In genomic region chr4:106330371-106330819, GRCm38 (mm10) we compare ENCODE assay signal across 15 mouse cellular contexts. TPM values are rescaled to one million over a fixed set of nuclear protein-coding genes. Genes with fewer than 3 reads are reported as not detected.
DNase-seq lines count a peak whose midpoint lies in the region; ATAC-seq and TF ChIP-seq lines count a peak whose summit lies in the region.
"Had no signal": no experiment of that assay in that cellular context is flagged by ENCODE, and none has a peak within 500 bp of the region (broad histone marks: within the 10 kb centered on the region; RNA-seq: fewer than 3 reads in every experiment).

No protein-coding gene starts in this region.

- no peak for ATAC-seq in heart, embryonic 13.5 days (ENCODE audit: extremely low read depth, insufficient number of reproducible peaks, low FRiP score, low TSS enrichment)
- no peak for ATAC-seq in kidney, embryonic 15.5 days (replicated peaks; ENCODE audit: low FRiP score)
- ATAC-seq in midbrain, postnatal 0 days (ENCODE audit: low FRiP score): no peak
- ATAC-seq: forebrain, embryonic 16.5 days had no signal

- DNase-seq in heart, postnatal 36 days: no peak
- peak; percentile 71 for DNase-seq in 3T3-L1 (ENCODE audit: low read depth, low spot score)
- DNase-seq in embryo, embryonic 10.5 days (ENCODE audit: low spot score): peak; percentile 58
- no peak for DNase-seq in testis, postnatal 14 days (ENCODE audit: low spot score)
- DNase-seq in urinary bladder, adult 2 months (ENCODE audit: low spot score): no peak
- no peak for DNase-seq in midbrain, postnatal 0 days (ENCODE audit: low spot score)
- DNase-seq: cerebellum, adult 2 months; gastrocnemius, postnatal 25 days; heart, postnatal 10 days; thymus, postnatal 4 days had no signal

- no peaks in the 10 kb centered on the region for H3K9me3 ChIP-seq in heart, embryonic 13.5 days
- H3K9me3 ChIP-seq in kidney, embryonic 15.5 days (replicated peaks): no peaks in the 10 kb centered on the region
- no peaks in the 10 kb centered on the region for H3K9me3 ChIP-seq in midbrain, postnatal 0 days (ENCODE audit: low read length)
- H3K9me3 ChIP-seq: neural tube, embryonic 15.5 days had no signal

- peak overlapping the region; percentile 13; the same call in 1 of the 2 replicates for H3K27ac ChIP-seq in heart, embryonic 13.5 days (replicated peaks)
- peak overlapping the region; percentile 14; the same call in 1 of the 2 replicates for H3K27ac ChIP-seq in kidney, embryonic 15.5 days
- H3K27ac ChIP-seq in midbrain, postnatal 0 days (ENCODE audit: low read depth, low read length): no peak overlapping the region
- H3K27ac ChIP-seq: liver, embryonic 14.5 days had no signal

- H3K27me3 ChIP-seq in heart, embryonic 13.5 days (replicated peaks): no peaks in the 10 kb centered on the region
- H3K27me3 ChIP-seq in kidney, embryonic 15.5 days: no peaks in the 10 kb centered on the region
- no peaks in the 10 kb centered on the region for H3K27me3 ChIP-seq in midbrain, postnatal 0 days (ENCODE audit: insufficient read depth, low read length)
- H3K27me3 ChIP-seq: neural tube, embryonic 15.5 days had no signal

- H3K36me3 ChIP-seq in heart, embryonic 13.5 days: peaks cover 4% of the 10 kb centered on the region; the same call in 1 of the 2 replicates
- no peaks in the 10 kb centered on the region for H3K36me3 ChIP-seq in kidney, embryonic 15.5 days
- no peaks in the 10 kb centered on the region for H3K36me3 ChIP-seq in midbrain, postnatal 0 days (ENCODE audit: insufficient read depth, low read length)
- H3K36me3 ChIP-seq: neural tube, embryonic 15.5 days had no signal

- peaks cover 48% of the 10 kb centered on the region for H3K4me1 ChIP-seq in heart, embryonic 13.5 days
- peaks cover 24% of the 10 kb centered on the region for H3K4me1 ChIP-seq in kidney, embryonic 15.5 days
- no peaks in the 10 kb centered on the region for H3K4me1 ChIP-seq in midbrain, postnatal 0 days (ENCODE audit: insufficient read depth, low read length)

- no peak overlapping the region for H3K4me3 ChIP-seq in heart, embryonic 13.5 days
- no peak overlapping the region for H3K4me3 ChIP-seq in kidney, embryonic 15.5 days (replicated peaks)
- H3K4me3 ChIP-seq in midbrain, postnatal 0 days (ENCODE audit: low read depth, low read length): no peak overlapping the region
- H3K4me3 ChIP-seq: neural tube, embryonic 15.5 days had no signal

- intact Hi-C loops in heart, postnatal 36 days (cut with DNase I): no loop called here

- no peak for TF ChIP-seq CTCF in midbrain, postnatal 0 days (IDR thresholded peaks at IDR 0.05)

- H3K4me2 ChIP-seq in heart, embryonic 13.5 days: no peak overlapping the region
- H3K4me2 ChIP-seq in kidney, embryonic 15.5 days: no peak overlapping the region
- no peak overlapping the region for H3K4me2 ChIP-seq in midbrain, postnatal 0 days (ENCODE audit: low read depth, low read length, poor library complexity, severe bottlenecking)
- H3K4me2 ChIP-seq: neural tube, embryonic 15.5 days had no signal

- 54% methylated on average over 5 of the region's 5 CpGs for WGBS in heart, embryonic 13.5 days
- WGBS in kidney, embryonic 15.5 days: 63% methylated on average over 5 of the region's 5 CpGs
- WGBS in midbrain, postnatal 0 days: 95% methylated on average over 5 of the region's 5 CpGs

- H3K9ac ChIP-seq in heart, embryonic 13.5 days: no peak overlapping the region
- H3K9ac ChIP-seq in kidney, embryonic 15.5 days: no peak overlapping the region
- no peak overlapping the region for H3K9ac ChIP-seq in midbrain, postnatal 0 days (replicated peaks; ENCODE audit: low read length, poor library complexity, severe bottlenecking)
- H3K9ac ChIP-seq: liver, embryonic 14.5 days; neural tube, embryonic 15.5 days had no signal

RNA-seq across cellular contexts. Expression of gene Usp24, which starts 14.4 kb away (rescaled TPM):
- polyA plus RNA-seq in heart, embryonic 13.5 days (2015; fragmentation: Nextera tagmentation; extraction: Ambion mirVana): 5.6 and 6.3 TPM in 2 replicates
- total RNA-seq in heart, postnatal 36 days (2021): 10 to 100 TPM; 47.6 to 49.5 TPM
- polyA plus RNA-seq in kidney, embryonic 15.5 days (2015; fragmentation: Nextera tagmentation; extraction: Ambion mirVana): 8.3 and 9.3 TPM in 2 replicates
- polyA plus RNA-seq in urinary bladder, adult 2 months (2012; rRNA removed): 9.9 and 12.2 TPM in 2 replicates
- 28.6 and 36.1 TPM in 2 replicates for total RNA-seq in midbrain, postnatal 0 days (2014; rRNA removed)
- 6.6 and 10.2 TPM in 2 replicates for polyA plus RNA-seq in midbrain, postnatal 0 days (2015; fragmentation: Nextera tagmentation; extraction: Ambion mirVana)

Comparison
In these comparisons a context has a peak if more than half of its experiments do, and no peak if none do; other contexts are left out.
1. DNase-seq: peak in 3T3-L1 (single experiment) and embryo, embryonic 10.5 days (single experiment); none in heart, postnatal 36 days (0 of 2), testis, postnatal 14 days (single experiment), urinary bladder, adult 2 months (single experiment) and midbrain, postnatal 0 days (single experiment).